Mouse (Mus musculus) right cerebral cortex, adult 18-20 months (tissue): ENCODE data around the gene Hoxa5.

ENCODE experiments used
- DNase-seq: peaks from one replicate; pipeline ENCODE4 v3.0.0; 2022; ENCODE audit warnings: mixed read lengths

Gene Hoxa5

DNA sequence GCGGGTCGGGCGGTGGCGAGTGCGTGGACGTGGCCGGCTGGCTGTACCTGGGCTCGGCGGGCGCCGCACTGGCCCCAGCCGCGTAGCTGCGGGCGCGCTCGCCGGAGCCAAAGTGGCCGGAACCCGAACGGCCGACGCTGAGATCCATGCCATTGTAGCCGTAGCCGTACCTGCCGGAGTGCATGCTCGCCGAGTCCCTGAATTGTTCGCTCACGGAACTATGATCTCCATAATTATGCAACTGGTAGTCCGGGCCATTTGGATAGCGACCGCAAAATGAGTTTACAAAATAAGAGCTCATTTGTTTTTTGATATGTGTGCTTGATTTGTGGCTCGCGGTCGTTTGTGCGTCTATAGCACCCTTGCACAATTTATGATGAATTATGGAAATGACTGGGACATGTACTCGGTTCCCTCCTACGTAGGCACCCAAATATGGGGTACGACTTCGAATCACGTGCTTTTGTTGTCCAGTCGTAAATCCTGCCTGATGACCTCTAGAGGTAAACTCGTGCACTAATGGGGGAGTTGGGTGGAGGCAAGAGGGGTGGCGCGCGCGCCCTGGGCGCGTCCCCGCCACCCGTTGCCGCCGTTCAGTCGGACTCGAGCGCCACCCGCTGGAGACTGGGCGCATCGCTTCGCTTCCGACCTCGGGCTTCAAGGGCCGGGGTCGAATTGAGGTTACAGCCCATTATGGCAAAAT is at the start of gene Hoxa5:
TSS of gene Hoxa5 (minus strand) at position 538 of the 703 bp plus-strand sequence.
- no peak for DNase-seq

DNA sequence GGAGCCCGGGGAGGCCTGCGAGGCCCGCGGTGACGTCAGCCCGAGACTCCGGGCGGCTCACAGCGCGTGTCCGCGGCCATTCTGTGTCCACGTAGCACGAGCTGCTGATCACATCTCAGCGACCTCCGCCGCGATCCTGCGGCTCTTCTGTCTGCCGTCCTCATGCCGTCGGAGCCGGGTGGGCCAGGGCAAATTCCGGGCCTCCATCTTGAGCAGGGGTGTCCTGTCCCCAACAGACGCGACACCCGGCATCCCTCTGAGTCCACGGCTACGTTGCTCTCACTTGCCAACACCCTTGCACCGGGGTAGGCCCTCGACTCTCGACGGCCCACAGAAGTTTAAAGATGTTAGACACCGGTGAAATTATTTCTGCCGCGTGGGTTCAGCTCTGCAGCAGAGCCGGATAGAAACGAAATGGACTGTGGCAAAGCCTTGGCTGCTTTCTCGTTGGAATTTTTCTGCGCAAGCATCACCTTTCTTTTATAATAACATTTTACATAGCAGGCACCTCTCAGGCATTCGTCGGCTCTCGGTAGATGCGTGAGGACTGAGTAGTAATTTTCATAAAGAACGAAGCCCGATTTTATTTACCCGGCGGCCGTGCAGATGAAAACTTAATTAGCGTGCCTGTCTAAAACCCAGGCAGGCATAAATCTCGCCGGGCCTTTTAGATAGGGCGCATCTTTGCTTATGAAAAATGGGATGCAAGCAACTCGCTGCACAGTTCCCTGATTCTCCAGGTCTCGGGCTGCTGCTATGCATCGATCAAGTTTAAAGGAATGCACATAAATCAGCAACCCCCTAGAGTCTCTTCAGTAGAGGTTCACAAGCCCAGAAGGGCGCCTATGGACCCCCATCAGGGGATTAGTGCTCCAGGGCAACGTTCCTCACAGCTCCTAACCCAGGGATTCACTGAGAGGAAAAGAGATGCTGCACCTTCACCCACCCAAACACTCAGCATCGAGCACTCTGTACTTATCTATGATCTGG is 49.4 kb upstream of the Hoxa5 start:
- DNase-seq = no peak

DNA sequence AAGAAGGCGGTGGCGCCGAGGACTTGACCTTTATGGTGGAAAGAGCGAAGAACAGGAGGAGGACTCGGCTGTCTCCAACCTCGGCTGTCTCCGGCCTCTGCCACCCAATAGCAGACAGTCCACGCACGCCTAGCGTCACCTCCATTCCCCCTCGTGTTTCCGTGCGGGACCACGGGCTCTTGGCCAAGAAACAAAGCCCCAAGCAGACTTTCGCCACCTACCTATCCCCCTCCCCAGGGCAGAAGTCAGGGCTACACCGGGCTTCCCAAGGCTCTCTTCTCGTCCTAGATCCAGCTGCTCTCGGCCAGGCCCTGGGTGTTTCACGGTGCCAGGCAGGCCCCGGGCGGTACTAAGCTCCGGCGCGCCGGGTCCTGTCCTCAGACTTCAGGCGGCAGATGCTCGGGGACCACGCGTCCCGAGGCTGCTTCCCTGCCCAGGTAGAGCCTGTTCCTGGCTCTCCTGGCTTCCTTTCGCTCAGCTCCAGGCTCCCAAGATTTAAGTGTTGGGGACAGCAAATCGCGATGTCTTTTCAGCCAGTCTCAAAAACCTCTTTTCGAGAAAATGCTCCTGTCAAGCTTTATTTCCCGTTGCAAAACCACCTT is 48.5 kb upstream of the Hoxa5 start:
- DNase-seq = no peak

DNA sequence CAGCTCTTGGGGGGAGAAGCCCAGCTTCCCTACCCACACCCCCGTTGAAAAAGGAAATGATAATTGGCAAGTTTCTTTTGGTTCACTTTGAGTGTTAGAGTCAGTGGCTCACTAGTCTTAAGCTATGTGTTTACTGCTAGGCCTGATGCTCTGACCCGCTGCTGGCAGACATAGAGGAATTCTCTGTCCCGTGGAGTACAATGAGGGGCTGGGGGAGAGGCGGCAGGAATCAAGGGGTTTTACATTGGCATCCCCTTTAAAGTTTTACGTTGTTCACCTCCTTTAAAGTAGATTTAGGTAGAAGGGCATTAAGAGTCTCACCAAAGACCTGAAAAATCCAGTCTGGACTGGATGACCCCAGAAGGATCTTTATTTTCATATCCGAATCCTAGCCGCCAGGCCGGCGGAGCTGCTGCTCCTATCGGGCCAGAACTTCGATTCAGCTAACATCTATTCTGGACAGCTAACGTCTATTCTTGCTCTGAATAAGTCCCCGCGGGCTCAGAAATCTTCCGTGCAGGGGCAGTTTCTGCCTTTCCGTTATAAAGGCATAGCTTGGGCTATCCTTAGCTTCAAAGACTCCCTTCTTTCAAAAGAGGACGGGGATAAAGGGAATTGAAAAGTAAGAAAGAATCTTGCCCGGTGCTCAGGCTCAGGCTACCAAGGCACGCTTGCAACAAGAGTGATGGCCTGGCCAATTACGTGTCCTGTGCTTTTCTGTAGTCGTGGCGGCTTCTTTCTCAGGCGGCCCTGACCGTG is 47.8 kb upstream of the Hoxa5 start:
- no peak for DNase-seq

DNA sequence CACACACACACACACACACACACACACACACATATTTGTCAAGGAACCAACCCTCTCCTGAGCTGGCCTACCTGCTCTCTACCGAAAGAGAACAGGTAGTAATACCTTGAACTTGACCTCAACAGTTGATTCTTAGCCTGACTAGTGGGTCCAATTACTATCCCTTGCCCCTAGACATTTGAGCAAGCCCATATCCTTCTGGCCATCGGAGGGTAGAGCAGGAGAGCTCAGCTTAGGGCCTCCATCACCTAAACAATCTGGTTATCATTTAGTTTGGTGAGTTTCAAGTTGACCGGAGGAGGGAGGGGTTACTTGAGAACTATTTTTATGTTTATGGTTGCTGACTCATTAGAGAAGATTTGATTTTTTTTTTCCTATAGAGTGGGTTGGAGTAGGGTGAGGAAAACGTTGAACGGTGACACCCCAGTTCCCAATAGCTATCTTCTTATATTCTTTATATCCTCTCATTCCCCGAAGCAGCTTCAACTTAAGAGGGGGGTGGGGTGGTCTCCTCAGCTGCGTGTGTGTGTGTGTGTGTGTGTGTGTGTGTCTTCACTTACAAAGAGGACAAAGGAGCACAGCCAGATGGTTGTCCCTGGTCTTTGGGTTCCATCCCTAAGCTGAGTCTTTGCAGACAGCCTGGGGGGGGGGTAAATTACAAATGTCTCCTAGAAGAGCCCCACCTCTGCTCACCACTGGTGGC is 46.9 kb upstream of the Hoxa5 start:
- DNase-seq = no peak

DNA sequence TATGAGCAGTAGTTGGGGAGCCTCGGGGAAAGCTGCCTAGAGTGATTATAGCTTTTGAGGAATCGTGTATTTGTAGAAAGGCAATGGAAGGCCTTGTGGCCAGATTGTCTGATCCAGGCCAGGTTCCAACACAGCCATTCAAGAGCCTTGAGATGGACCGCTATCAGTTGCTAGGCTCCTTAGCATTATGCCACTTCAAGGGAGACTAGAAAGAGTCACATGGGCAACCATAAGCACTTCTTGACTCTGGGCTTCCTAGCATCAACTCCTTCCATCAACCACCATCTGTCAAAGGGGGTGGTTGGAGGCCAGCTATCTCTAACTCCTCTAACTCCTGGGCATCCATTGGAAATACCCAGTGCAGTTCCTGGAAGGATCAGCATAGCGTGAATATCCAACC is 45.4 kb upstream of the Hoxa5 start:
- DNase-seq = no peak

DNA sequence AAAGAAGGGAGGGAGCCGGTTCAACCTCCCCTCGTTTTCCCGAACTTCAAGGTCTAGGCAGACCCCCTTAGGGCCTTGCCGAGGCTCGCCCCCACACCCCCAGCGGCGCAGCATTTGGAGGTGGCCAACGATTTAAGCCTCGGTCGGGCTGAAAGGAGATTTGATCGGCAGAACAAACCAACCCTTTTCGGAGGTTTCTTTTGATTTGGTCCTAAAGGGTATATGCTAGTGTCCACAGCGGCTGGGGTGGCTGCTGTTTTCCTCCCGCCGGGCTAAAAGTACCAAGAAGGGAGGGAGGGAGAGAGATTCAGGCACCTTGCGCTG is 45.0 kb upstream of the Hoxa5 start:
- DNase-seq = no peak

DNA sequence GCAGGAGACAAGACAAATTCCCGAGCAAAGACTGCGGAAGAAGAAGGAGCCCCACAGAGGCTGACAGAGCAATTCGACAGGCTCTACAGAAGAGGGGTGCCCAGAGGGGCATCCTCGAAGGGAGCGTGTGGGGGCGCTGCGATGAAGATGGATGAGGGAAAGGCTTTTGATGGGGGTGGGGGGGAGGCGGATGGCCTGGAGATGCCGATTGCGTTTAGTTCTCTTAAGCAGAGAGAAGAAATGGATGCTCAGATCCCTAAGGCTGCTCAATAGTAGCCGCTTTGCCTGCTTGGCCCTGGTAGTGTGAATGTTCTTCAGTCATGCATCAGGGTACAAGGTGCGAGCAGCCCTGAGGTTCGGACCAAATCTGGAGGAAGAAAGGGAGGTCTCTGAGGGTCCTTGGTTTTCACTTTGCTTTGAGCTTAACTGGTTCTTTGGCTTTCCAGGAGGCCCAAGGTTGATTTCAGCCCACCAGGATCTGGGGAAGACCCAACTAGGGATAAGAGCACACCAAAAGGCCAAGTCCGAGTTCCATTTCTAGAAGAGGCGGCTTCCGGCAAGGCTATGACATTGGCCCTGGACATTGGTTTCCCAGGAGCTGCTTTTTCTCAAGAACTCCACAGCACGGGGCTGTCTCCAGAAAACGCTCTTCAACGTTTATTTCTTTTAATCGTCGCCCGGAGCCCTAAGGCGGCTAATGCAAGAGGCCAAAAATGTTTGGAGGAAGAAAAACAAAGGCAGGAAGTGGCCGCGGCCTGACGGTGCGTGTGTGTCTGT is 44.4 kb upstream of the Hoxa5 start:
- no peak for DNase-seq

DNA sequence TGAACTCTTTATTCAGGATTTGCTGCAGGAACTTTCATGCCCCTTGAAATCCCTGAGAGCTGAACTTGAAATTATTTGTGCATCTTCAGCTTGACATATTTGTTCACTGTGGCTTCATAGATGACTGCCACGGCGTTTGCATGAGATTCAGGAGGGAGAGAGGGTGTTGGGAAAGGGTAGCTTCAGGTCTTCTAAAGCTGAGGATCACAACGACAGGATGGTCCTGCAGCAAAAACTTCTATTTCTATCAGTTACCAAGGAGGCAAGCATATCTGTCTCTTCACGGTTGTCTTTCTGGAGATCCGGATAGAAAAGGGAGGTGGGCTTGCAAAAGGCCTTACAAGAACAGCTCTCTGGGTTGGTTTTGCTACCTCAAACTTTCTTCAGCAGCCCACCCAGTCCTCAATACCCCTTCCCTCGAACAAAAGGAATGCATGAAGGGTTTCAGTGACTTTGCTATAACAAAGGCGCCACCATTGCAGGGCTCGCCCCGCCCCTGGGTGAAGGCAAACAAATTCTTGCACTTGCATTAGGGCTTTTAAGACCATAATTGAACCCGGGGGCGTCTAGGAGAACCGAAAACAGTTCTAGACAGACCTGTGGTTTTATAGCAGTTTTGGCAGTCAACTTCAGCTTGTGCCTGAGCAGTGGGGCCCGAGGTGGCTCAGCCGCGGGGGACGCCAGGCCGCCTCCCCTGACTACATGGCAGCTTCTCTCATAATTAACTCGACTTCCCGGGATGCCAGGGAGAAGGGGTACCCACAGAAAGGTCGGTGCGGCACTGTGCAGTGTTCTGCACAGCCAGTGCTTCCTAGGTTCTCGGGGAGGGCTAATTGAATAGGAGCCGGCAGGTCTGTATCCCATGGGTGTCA is 43.6 kb upstream of the Hoxa5 start:
- DNase-seq = no peak

DNA sequence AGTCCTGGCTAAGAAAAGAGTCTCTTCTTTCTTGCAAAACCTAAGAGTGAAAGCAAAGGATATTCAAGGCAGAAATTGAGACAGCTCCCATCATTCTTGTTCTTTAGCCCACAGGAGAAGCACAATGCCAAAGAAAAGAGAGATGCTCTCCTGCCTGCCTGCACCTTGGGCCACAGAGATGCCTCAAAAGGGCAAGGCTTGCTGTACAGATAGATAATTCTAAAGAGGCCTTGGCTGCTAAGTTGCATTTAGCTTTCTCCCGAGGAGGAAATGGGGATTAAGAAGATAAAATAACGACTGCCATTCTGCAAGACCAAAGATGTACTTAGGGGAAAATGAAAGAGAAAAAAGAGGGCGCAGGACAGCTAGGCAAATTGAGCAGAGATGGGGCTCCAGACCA is 42.5 kb upstream of the Hoxa5 start:
- DNase-seq = no peak

DNA sequence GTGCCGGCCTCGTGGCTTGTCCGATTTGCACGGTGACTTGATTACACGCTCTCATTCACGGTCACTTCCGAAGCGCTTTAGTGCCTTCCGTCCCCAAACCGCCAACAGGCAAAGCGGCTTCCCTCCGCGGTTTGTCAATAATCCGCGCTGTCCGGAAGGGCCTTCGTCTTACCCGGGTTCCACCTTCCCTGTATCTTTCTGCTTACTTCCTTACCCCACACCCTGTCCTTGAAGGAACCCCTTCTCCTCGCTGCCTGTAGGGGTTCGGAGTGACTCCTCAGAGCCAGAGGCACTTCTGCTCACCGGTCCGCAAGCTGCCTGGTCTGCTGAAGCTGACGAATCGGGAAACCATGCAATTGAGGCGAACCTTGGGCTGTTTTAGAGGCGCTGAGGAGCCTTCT is 42.0 kb upstream of the Hoxa5 start:
- no peak for DNase-seq

DNA sequence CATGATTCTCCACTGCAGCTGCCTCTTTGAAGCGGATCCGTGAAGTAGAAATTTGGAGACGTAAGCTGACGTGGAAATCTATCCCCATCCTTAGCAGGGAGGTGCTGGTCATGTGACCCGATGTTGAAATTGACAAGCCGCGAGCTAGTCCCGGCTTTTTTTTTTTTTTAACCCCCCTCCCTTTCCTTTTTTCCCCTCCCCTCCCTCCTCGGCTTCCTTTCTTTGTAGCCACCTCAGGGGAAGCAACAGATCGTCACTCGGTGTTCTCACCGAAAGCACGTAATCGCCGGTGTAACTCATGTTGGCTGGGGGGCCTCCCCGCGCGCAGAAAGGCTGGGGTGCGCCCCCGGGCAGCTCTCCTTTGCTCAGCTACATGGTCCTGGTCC is 41.4 kb upstream of the Hoxa5 start, which contains the start of gene Hoxa11:
TSS of gene Hoxa11 (minus strand) at position 54 of the 386 bp plus-strand sequence.
- no peak for DNase-seq

DNA sequence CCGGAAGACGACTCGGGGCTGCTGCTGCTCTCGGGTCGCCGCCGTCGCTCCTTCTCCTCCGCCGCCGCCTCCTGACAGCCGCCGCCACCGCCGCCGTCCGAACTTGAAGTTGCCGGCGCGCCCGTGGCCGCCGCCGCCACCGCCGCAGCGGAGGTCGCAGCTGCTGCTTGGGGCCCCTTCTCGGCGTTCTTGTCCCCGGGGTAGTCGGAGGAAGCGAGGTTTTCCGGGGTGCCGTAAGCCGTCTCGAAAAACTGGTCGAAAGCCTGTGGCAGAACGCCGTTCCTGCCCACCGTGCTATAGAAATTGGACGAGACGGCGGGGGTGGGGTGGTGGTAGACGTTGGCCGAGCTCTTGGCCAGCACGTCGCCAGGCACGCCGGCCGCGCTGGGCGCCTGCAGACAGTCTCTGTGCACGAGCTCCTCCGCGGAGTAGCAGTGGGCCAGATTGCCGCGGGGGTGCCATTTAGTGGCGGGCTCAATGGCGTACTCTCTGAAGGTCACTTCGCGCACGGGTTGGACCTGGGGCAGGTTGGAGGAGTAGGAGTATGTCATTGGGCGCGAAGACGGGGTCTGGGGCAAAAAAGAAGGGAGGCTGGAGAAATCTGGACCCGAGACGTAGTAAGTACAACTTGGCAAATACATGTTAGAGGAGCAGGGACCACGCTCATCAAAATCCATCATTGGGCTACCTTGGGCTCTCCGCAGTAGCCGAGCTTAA is 40.8 kb upstream of the Hoxa5 start:
- no peak for DNase-seq

DNA sequence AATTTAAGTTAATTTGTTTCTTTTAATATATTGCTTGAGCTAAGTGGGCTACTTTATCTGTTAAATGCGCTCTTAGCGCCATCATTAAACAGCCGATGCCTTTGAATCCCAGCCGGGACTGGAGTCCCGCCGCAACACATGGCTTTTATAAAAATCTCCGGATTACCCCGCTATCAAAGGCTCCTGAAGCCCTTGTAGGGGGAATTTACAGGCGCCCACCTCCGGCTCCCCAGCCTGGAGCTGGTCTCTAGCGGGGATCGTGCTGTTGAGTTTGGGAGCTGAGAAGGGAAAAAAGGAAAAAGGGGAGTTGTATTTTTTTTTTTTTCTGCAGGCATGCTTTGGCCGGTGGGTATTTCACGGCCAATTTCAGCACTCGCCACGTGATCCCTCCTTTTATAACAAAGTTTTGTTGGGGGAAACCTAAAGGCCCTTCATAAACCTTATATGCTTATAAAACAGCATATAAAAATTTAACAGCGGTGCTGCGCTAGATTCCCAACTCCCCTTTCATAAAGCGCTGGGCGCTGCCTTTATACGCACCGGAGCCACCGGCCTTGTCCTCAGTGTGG is 40.2 kb upstream of the Hoxa5 start:
- no peak for DNase-seq

DNA sequence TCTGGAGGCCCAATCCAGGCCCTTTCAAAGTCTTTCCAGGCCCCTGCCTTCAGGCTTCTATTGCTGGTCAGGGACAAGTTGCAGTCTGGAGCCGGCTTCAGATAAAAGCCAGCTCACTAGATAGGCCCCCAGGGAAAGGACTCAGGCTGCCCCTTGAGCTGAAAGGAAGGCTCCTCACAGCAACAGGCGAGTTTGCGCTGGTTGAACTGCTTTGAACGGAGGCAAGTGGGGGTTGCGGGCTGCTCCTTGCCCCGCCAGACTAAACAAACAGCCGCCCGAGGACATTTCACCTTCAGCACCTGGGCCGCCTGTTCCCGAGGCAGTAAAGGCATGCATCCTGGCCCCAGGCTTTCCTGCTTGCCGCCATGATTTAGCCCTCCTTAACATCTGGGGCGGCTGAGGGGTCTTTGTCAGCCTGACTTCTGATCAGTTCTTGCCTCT is 39.3 kb upstream of the Hoxa5 start:
- DNase-seq = no peak

DNA sequence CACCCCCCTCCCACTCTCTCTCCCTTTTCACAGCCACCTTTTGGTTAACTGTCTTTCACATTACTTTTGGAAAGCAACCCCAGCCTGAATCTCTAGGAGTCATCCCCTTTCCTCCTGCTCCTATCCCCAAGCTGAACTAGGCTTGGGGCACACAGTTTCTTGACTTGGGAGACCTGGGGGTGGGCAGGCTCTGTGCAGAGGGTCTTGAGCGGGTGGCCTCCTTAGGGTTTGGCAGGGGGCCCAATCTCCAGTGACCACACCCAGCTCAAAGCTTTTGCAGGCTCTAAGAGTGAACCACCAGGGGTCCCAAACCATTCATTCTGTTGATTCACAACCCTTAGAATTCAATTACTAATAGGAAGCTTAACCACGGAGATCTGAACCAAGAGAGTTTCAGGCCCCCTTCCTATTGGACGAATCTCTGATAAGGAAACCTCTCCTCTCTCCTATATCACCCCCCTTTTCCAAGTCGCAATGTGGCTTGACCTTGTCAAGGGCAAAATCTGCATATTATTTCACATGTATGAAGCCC is 38.5 kb upstream of the Hoxa5 start:
- DNase-seq = no peak

DNA sequence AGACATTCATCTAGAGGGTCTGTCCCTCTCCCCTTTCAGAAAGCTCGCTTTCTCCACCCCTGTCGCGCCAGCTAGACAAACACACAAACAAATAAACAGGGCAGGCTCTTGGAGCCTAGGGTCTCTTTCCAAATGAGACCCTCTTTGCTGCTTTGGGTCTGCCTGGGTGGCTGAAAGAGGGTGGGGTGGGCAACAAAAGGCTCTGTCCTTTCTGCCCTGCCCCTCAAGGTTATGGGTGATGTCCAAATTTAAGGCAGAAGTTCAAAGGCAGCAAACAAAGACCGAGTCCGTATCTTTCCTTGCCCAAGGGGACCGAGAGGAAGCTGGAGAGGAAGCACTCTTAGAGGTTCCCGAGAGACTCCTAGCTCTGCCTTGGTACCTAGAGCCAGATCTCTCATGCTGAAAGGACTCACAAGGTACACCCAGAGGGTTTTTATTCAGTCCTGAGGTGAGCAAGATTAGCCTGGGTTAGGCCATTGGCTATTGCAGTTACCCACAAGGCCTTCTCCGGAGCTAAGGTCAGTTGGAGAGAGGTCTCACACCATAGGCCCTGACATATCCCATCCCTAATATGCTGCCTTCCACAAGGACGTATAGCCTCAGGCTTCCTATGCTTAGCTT is 36.7 kb upstream of the Hoxa5 start:
- DNase-seq = no peak

DNA sequence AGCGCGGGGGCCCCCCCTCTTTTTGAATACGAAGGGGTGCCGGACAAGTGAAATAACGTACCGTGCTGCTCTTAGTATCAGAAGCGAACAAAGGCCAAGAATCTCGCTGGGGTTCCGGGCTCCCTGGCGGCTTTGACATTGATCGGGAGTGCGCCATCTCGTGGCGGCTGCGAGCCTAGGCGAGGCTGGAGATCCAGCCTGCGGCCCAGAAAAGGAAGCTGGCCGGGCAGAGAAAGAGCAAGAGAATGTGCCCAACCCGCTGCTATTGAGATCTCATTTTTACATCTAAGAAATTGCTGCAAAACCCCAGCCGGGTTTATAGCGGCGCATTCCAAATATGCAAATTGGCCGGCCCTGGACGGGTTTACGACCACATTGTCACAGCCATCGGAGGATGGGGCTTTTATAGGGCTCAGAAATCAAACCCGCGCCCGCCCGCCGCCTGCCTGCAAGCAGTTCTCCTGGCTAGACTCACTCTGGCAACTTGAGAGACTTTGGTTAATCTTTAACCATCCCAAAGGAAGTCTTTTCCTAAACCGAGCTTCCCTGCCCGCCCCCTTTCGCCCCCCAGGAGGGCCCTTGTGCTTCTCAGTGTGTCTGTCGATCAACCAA is 36.1 kb upstream of the Hoxa5 start, which contains the start of gene Hoxa10:
TSS of gene Hoxa10 (minus strand) at position 466 of the 612 bp plus-strand sequence.
- DNase-seq = no peak
